Comparison of ENCODE assay signal across 7 mouse cellular contexts in genomic region chr2:73385172-73385571, GRCm38 (mm10). TPM values are rescaled to one million over a fixed set of nuclear protein-coding genes. Genes with fewer than 3 reads are reported as not detected.
A peak's percentile ranks its signal among the peaks of the same experiment; 100 is the strongest.
DNase-seq lines count a peak whose midpoint lies in the region; ATAC-seq and TF ChIP-seq lines count a peak whose summit lies in the region.

No protein-coding gene starts in this region.

- no peak for ATAC-seq in kidney, postnatal 0 days (replicated peaks; ENCODE audit: low FRiP score, low read depth)
- ATAC-seq in hindbrain, embryonic 12.5 days (ENCODE audit: low FRiP score), result no peak
- no peak for ATAC-seq in midbrain, embryonic 14.5 days (ENCODE audit: low FRiP score, low TSS enrichment)

- WGBS in kidney, postnatal 0 days, result 73% methylated on average over 4 of the region's 4 CpGs
- 89% methylated on average over 4 of the region's 4 CpGs for WGBS in hindbrain, embryonic 12.5 days
- 90% methylated on average over 4 of the region's 4 CpGs for whole genome bisulfite sequencing in midbrain, embryonic 14.5 days

- H3K9me3 ChIP-seq in kidney, postnatal 0 days (replicated peaks; ENCODE audit: low read length), result no peaks in the 10 kb centered on the region
- H3K9me3 ChIP-seq in hindbrain, embryonic 12.5 days (replicated peaks), result no peaks in the 10 kb centered on the region
- no peaks in the 10 kb centered on the region for H3K9me3 ChIP-seq in midbrain, embryonic 14.5 days (ENCODE audit: control insufficient read depth, low read length)

- H3K27ac ChIP-seq in kidney, postnatal 0 days, result no peak overlapping the region
- peak overlapping the region; percentile 15 for H3K27ac ChIP-seq in bone marrow macrophage, adult 2 months (ENCODE audit: insufficient read depth, low read depth, low read length)
- no peak overlapping the region for H3K27ac ChIP-seq in hindbrain, embryonic 12.5 days
- H3K27ac ChIP-seq in midbrain, embryonic 14.5 days (replicated peaks; ENCODE audit: low read depth, low read length), result no peak overlapping the region

- 0 out of 2 replicates have a peak overlapping the region, but pooled peaks have one; percentile 67 for H3K4me3 ChIP-seq in kidney, postnatal 0 days (replicated peaks; ENCODE audit: low read depth, low read length)
- no peak overlapping the region for H3K4me3 ChIP-seq in bone marrow macrophage, adult 2 months (ENCODE audit: insufficient read depth, low read length)
- H3K4me3 ChIP-seq in hindbrain, embryonic 12.5 days, result no peak overlapping the region
- H3K4me3 ChIP-seq in midbrain, embryonic 14.5 days (replicated peaks; ENCODE audit: low read depth, low read length), result peak overlapping the region; percentile 62

- no peaks in the 10 kb centered on the region for H3K4me1 ChIP-seq in kidney, postnatal 0 days (replicated peaks; ENCODE audit: insufficient read depth, low read length)
- H3K4me1 ChIP-seq in bone marrow macrophage, adult 2 months (ENCODE audit: control insufficient read depth, insufficient read depth, low read length), result peaks cover 8% of the 10 kb centered on the region
- peaks cover 6% of the 10 kb centered on the region for H3K4me1 ChIP-seq in hindbrain, embryonic 12.5 days
- H3K4me1 ChIP-seq in midbrain, embryonic 14.5 days (ENCODE audit: control insufficient read depth, insufficient read depth, low read length), result no peaks in the 10 kb centered on the region

- no peaks in the 10 kb centered on the region for H3K27me3 ChIP-seq in kidney, postnatal 0 days (ENCODE audit: insufficient read depth, low read length)
- no peaks in the 10 kb centered on the region for H3K27me3 ChIP-seq in hindbrain, embryonic 12.5 days
- no peaks in the 10 kb centered on the region for H3K27me3 ChIP-seq in midbrain, embryonic 14.5 days (ENCODE audit: control insufficient read depth, insufficient read depth, low read length)

- TF ChIP-seq POLR2A in bone marrow macrophage, adult 2 months (IDR thresholded peaks at IDR 0.05; ENCODE audit: borderline replicate concordance, low read depth, low read length), result no peak

- H3K9ac ChIP-seq in kidney, postnatal 0 days (ENCODE audit: low read depth, low read length), result no peak overlapping the region
- no peak overlapping the region for H3K9ac ChIP-seq in hindbrain, embryonic 12.5 days
- H3K9ac ChIP-seq in midbrain, embryonic 14.5 days (replicated peaks; ENCODE audit: low read length), result no peak overlapping the region

- no peaks in the 10 kb centered on the region for H3K36me3 ChIP-seq in kidney, postnatal 0 days (ENCODE audit: insufficient read depth, low read length)
- H3K36me3 ChIP-seq in hindbrain, embryonic 12.5 days, result no peaks in the 10 kb centered on the region
- no peaks in the 10 kb centered on the region for H3K36me3 ChIP-seq in midbrain, embryonic 14.5 days (ENCODE audit: control insufficient read depth, insufficient read depth, low read length)

- peak overlapping the region; percentile 98 for H3K4me2 ChIP-seq in kidney, postnatal 0 days (ENCODE audit: low read length)
- peak overlapping the region; percentile 96 for H3K4me2 ChIP-seq in hindbrain, embryonic 12.5 days (replicated peaks)
- H3K4me2 ChIP-seq in midbrain, embryonic 14.5 days (ENCODE audit: low read length), result peak overlapping the region; percentile 90

- DNase-seq in kidney, postnatal 0 days (ENCODE audit: low spot score), result no peak
- DNase-seq in kidney, postnatal 14 days, result no peak
- no peak for DNase-seq in midbrain, embryonic 14.5 days
- no peak for DNase-seq in cerebellum, adult 9-11 months
- DNase-seq in MN1 (ENCODE audit: low spot score), result no peak

- no peak for TF ChIP-seq CTCF in kidney, postnatal 0 days (IDR thresholded peaks at IDR 0.05; ENCODE audit: low read depth)
- TF ChIP-seq CTCF in bone marrow macrophage, adult 2 months (IDR thresholded peaks at IDR 0.05; ENCODE audit: low read depth, low read length), result no peak

RNA-seq across cellular contexts. Expression of gene Gpr155, which starts 1.2 kb away (rescaled TPM):
- 9.4 and 9.8 TPM in 2 replicates for polyA plus RNA-seq in kidney, postnatal 0 days (2015; fragmentation: Nextera tagmentation; extraction: Ambion mirVana)
- polyA plus RNA-seq in bone marrow macrophage, adult 2 months (2012; ENCODE audit: insufficient read depth, insufficient read length, missing spikeins), result 30.8 TPM in 2 replicates
- polyA plus RNA-seq in hindbrain, embryonic 12.5 days (2016; fragmentation: Nextera tagmentation; extraction: Ambion mirVana), result 9.2 and 10.0 TPM in 2 replicates
- 9.6 and 11.0 TPM in 2 replicates for polyA plus RNA-seq in midbrain, embryonic 14.5 days (2014; fragmentation: Nextera tagmentation; extraction: Ambion mirVana)

Comparison
In these comparisons a context has a peak if more than half of its experiments do, and no peak if none do; other contexts are left out.
1. H3K4me3 ChIP-seq: peak in kidney, postnatal 0 days (single experiment) and midbrain, embryonic 14.5 days (single experiment); none in bone marrow macrophage, adult 2 months (single experiment) and hindbrain, embryonic 12.5 days (single experiment).
2. Peak in every context shown above with its lines, with median percentiles within 50 percentile points of each other: H3K4me2 ChIP-seq.